Mouse (Mus musculus) embryonic facial prominence, embryonic 13.5 days (tissue): ENCODE measurements around the gene Clk2. TPM values are rescaled to one million over a fixed set of nuclear protein-coding genes. Genes with fewer than 3 reads are reported as not detected.

Experiments
- ATAC-seq: fragments of 200-750 bp; cut with Nextera tagmentation; 2 replicates; pipeline ENCODE4 v1.8.0; 2017; ENCODE audit warnings: low read depth; ENCODE audit not compliant: insufficient number of reproducible peaks, insufficient read depth, low FRiP score, low TSS enrichment
- H3K27ac ChIP-seq: fragments of 300-500 bp; sonication (generic); 2 replicates; pipeline ENCODE4 v1.5.1; 2015; ENCODE audit warnings: moderate library complexity, mild to moderate bottlenecking, inconsistent platforms
- H3K27me3 ChIP-seq: fragments of 300-500 bp; sonication (generic); 2 replicates; pipeline ENCODE4 v1.6.1; 2015; ENCODE audit warnings: mild to moderate bottlenecking, inconsistent platforms
- H3K36me3 ChIP-seq: fragments of 300-500 bp; sonication (generic); 2 replicates; pipeline ENCODE4 v1.6.1; 2015; ENCODE audit warnings: mild to moderate bottlenecking, inconsistent platforms
- H3K4me1 ChIP-seq: fragments of 300-500 bp; sonication (generic); 2 replicates; pipeline ENCODE4 v1.6.1; 2015; ENCODE audit warnings: inconsistent platforms
- H3K4me2 ChIP-seq: fragments of 300-500 bp; sonication (generic); 2 replicates; pipeline ENCODE4 v1.6.1; 2015; ENCODE audit warnings: moderate library complexity, mild to moderate bottlenecking, inconsistent platforms
- H3K4me3 ChIP-seq: fragments of 300-500 bp; sonication (generic); 2 replicates; pipeline ENCODE4 v1.5.1; 2015; ENCODE audit warnings: mild to moderate bottlenecking, inconsistent platforms
- H3K9ac ChIP-seq: fragments of 300-500 bp; sonication (generic); 2 replicates; pipeline ENCODE4 v1.6.1; 2015; ENCODE audit warnings: mild to moderate bottlenecking, inconsistent platforms
- H3K9me3 ChIP-seq: fragments of 300-500 bp; sonication (generic); 2 replicates; pipeline ENCODE4 v1.6.1; 2016; ENCODE audit warnings: inconsistent platforms
- WGBS: fragments of 180-500 bp; shearing (Covaris S2); methylation state at CpG from one replicate; pipeline ENCODE4 v1.1.7; 2015; ENCODE audit warnings: mixed read lengths; 5-methylcytosine and 5-hydroxymethylcytosine counted together
- polyA plus RNA-seq: library from polyadenylated mRNA; unstranded; fragments of >200 nt; fragmentation: Nextera tagmentation; extraction: Ambion mirVana; gene quantifications from 2 replicates; pipeline ENCODE4 v1.2.1, GENCODE M21; 2015

Clk2 gene
- polyA plus RNA-seq, 1 experiment from 2014 or later = 39.9 TPM

DNA sequence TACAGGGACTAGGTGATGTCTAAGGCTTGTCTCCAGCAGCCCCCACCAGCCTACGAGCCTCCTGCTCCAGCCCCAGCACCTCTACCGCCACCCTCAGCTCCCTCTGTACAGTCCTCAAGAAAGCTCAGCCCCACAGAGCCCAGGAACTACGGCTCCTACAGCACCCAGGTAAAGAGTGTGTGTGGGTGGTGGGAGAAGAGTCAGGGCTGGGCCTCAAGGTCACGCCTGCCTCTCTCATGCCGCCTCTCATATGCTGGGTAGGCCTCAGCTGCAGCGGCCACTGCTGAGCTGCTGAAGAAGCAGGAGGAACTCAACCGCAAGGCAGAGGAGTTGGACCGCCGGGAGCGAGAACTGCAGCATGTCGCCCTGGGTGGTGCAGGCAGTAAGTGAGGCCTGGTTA is 14.5 kb downstream of the Clk2 start:
- H3K4me1 ChIP-seq = peaks cover 32% of the 10 kb centered on the region
- H3K9me3 ChIP-seq = no peaks in the 10 kb centered on the region
- peak overlapping the region; percentile 83 for H3K4me2 ChIP-seq
- no peak for ATAC-seq
- WGBS = 91% methylated on average over 11 of the region's 11 CpGs
- peak overlapping the region; percentile 91 for H3K9ac ChIP-seq
- H3K4me3 ChIP-seq = no peak overlapping the region
- H3K36me3 ChIP-seq = peaks cover 65% of the 10 kb centered on the region
- no peak overlapping the region for H3K27ac ChIP-seq
- no peaks in the 10 kb centered on the region for H3K27me3 ChIP-seq

DNA sequence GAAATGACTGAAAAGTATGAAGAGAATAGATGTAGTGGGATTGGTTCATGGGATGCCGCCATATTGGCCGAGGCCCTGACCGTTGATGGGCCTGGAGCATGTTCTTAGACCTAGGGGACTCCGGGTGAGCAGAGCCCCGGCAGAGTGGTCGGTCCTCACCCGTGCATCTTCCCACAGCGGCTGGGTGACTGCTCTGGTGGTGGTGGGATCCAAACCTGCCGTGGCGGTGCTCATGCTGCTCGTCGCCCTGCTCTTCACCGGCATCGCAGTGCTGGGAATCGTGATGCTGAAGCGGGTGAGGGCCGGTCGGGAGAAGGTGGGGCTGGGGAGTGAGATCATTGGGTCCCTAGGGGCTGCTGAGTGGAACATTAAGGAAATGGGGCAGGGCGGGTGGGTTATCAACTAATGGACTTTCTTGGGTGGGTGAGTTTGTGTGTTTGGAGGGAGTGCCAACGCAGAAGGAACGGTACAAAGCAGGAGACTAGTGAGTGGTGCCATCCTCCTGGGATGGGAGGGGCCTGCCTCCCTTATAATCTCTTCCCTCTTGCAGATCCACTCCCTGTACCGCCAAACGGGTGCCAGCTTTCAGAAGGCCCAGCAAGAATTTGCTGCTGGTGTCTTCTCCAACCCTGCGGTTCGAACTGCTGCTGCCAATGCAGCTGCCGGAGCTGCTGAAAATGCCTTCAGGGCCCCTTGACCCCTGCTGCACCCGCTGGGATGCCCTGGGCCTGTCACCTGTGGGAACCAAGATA is 17.3 kb downstream of the Clk2 start:
- H3K4me2 ChIP-seq = no peak overlapping the region
- 92% methylated on average over 27 of the region's 27 CpGs for WGBS
- no peak overlapping the region for H3K9ac ChIP-seq
- 0 out of 2 replicates have a peak overlapping the region, but pooled peaks have one; percentile 2 for H3K27ac ChIP-seq
- H3K4me1 ChIP-seq = peaks cover 45% of the 10 kb centered on the region
- no peak overlapping the region for H3K4me3 ChIP-seq
- H3K27me3 ChIP-seq = no peaks in the 10 kb centered on the region
- no peak for ATAC-seq
- H3K36me3 ChIP-seq = peaks cover 46% of the 10 kb centered on the region
- no peaks in the 10 kb centered on the region for H3K9me3 ChIP-seq

- Histone ChIP-seq H3K27me3 (no peaks in the 10 kb centered on the region), H3K4me2 (peak overlapping the region; percentile 92), H3K36me3 (peaks cover 52% of the 10 kb centered on the region), H3K9me3 (no peaks in the 10 kb centered on the region), H3K9ac (peak overlapping the region; percentile 88), H3K27ac (peak overlapping the region; percentile 87; the same call in 1 of the 2 replicates), H3K4me3 (peak overlapping the region; percentile 69), H3K4me1 (peaks cover 47% of the 10 kb centered on the region)
- no peak for ATAC-seq
- WGBS = 48% methylated on average over 7 of the region's 7 CpGs
Measured at GRCm38 (mm10) chr3:89182531-89183057, 18.0 kb downstream of the Clk2 start.

DNA sequence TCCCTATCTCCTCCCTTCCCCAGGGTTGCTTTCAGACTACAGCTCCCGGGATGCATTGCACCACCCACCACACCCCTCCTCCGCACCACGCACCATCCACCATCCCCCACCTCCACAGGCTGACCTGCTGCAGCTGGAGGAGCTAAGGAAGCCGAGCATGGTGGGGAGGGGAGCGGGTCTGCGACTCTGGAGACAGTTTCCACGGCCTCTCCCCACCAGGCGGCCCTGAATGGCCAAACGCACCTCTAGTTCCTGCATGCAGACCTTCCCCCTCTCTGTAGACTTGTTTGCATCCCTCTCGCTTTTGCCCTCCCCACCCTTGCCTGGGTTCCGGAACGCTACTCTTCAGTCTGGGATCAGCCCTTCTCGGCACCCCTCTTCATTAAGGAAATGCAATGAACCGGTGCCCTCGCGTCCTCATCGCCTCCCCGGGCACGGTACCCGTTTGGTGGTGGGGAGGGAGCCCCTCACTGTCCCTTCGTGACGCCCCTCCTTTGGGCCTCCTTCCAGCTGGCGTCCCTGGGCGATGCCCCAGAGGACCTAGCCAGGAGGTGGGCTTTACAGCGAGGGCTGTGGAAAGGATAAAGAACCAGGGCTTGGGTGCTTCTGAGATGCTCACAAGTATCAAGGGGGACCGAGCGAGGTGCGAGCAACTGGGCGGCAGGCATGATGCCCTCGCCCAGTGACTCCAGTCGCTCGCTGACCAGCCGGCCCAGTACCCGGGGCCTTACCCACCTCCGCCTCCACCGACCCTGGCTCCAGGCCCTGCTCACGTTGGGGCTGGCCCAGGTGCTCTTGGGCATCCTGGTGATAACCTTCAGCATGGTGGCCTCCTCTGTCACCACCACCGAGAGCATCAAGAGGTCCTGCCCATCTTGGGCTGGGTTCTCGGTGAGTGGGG is 18.7 kb downstream of the Clk2 start, which contains the start of gene Fam189b:
Fam189b (plus strand) TSS at position 86 of the 901 bp plus-strand sequence.
- Histone ChIP-seq H3K9ac (peak within 1 kb of the TSS; percentile 88), H3K27ac (peak within 1 kb of the TSS; percentile 87), H3K9me3 (no peaks in the 10 kb centered on the region), H3K36me3 (peaks cover 60% of the 10 kb centered on the region), H3K27me3 (no peaks in the 10 kb centered on the region), H3K4me3 (peak within 1 kb of the TSS; percentile 69), H3K4me2 (peak within 1 kb of the TSS; percentile 92), H3K4me1 (peaks cover 45% of the 10 kb centered on the region)
- ATAC-seq = peak; percentile 87
- WGBS = 7% methylated on average over 39 of the region's 39 CpGs

GRCm38 (mm10) chr3:89183959-89184315 is 19.3 kb downstream of the Clk2 start:
- H3K4me2 ChIP-seq = peak overlapping the region; percentile 92
- WGBS = 80% methylated on average over 6 of the region's 6 CpGs
- no peaks in the 10 kb centered on the region for H3K27me3 ChIP-seq
- no peak overlapping the region for H3K27ac ChIP-seq
- ATAC-seq = no peak
- H3K9me3 ChIP-seq = no peaks in the 10 kb centered on the region
- peaks cover 39% of the 10 kb centered on the region for H3K4me1 ChIP-seq
- H3K9ac ChIP-seq = peak overlapping the region; percentile 88
- peaks cover 65% of the 10 kb centered on the region for H3K36me3 ChIP-seq
- peak overlapping the region; percentile 69 for H3K4me3 ChIP-seq

- 0 out of 2 replicates have a peak, but pooled peaks have one; percentile 3 for ATAC-seq
- Histone ChIP-seq H3K36me3 (peaks cover 39% of the 10 kb centered on the region), H3K4me2 (no peak overlapping the region), H3K27me3 (no peaks in the 10 kb centered on the region), H3K4me1 (peaks cover 32% of the 10 kb centered on the region), H3K9ac (no peak overlapping the region), H3K27ac (no peak overlapping the region), H3K4me3 (no peak overlapping the region), H3K9me3 (no peaks in the 10 kb centered on the region)
- WGBS = 39% methylated on average over 23 of the region's 23 CpGs
Measured at GRCm38 (mm10) chr3:89187197-89187596, 22.6 kb downstream of the Clk2 start.

DNA sequence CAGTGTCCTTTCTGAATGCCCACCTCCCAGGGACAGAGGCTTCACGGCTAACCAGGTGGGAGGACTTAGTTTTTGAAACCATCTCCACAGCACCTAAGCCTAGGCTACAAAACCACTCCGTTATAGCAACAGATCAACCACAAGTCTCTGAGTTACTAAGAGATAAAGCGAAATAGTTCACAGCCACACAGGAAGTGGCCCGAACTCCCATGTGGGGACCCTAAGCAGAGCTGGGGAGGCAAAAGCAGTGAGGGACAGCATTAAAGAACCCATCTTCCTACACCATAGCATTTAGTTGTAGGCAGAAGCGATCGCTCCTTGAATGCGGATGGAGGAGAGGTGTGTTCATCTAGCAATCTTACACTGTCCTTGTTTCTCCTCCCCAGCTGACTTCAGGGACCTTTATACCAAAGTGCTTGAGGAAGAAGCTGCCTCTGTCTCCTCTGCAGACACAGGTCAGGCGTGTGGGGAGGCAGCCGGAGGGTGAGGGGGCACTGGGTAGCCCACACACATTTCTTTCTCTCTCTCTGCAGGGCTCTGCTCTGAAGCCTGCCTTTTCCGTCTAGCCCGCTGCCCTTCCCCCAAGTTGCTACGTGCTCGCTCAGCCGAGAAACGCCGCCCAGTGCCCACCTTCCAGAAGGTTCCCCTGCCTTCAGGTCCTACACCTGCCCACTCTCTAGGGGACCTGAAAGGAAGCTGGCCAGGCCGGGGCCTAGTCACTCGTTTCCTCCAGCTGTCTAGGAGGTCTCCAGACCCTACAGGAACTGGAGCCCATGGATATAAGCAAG is 23.3 kb downstream of the Clk2 start:
- no peaks in the 10 kb centered on the region for H3K9me3 ChIP-seq
- no peak for ATAC-seq
- H3K4me2 ChIP-seq = no peak overlapping the region
- no peak overlapping the region for H3K9ac ChIP-seq
- H3K27me3 ChIP-seq = no peaks in the 10 kb centered on the region
- WGBS = 66% methylated on average over 18 of the region's 18 CpGs
- H3K36me3 ChIP-seq = peaks cover 33% of the 10 kb centered on the region
- H3K4me1 ChIP-seq = peaks cover 27% of the 10 kb centered on the region
- H3K4me3 ChIP-seq = no peak overlapping the region
- H3K27ac ChIP-seq = no peak overlapping the region

GRCm38 (mm10) chr3:89188478-89188875 is 23.9 kb downstream of the Clk2 start:
- no peak overlapping the region for H3K4me2 ChIP-seq
- no peaks in the 10 kb centered on the region for H3K27me3 ChIP-seq
- no peak overlapping the region for H3K9ac ChIP-seq
- peaks cover 26% of the 10 kb centered on the region for H3K4me1 ChIP-seq
- H3K27ac ChIP-seq = no peak overlapping the region
- no peak overlapping the region for H3K4me3 ChIP-seq
- H3K36me3 ChIP-seq = peaks cover 33% of the 10 kb centered on the region
- ATAC-seq = no peak
- 56% methylated on average over 12 of the region's 12 CpGs for WGBS
- no peaks in the 10 kb centered on the region for H3K9me3 ChIP-seq

GRCm38 (mm10) chr3:89190436-89190835 is 25.8 kb downstream of the Clk2 start:
- 81% methylated on average over 8 of the region's 8 CpGs for WGBS
- Histone ChIP-seq H3K4me2 (no peak overlapping the region), H3K4me3 (no peak overlapping the region), H3K27ac (no peak overlapping the region), H3K9me3 (no peaks in the 10 kb centered on the region), H3K27me3 (no peaks in the 10 kb centered on the region), H3K9ac (no peak overlapping the region), H3K4me1 (peaks cover 6% of the 10 kb centered on the region), H3K36me3 (peaks cover 33% of the 10 kb centered on the region)
- ATAC-seq = no peak

DNA sequence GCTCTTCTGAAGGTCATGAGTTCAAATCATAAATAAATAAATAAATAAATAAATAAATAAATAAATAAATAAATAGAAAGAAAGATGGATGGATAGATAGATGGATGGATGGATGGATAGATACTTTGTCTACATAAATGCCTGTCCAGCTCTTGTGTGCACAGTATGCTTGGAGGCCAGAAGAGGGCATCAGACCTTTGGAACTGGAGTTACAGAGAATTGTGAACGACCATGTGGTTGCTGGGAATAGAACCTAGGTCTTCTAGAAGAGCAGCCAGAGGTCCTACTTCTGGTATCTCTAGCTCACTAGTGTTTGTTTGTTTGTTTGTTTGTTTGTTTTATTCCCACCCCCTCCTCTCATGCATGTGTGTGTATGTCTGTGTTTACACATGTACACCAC is 28.8 kb downstream of the Clk2 start:
- H3K9ac ChIP-seq = no peak overlapping the region
- no peak overlapping the region for H3K4me2 ChIP-seq
- no peak overlapping the region for H3K4me3 ChIP-seq
- no peak for ATAC-seq
- H3K9me3 ChIP-seq = no peaks in the 10 kb centered on the region
- H3K27me3 ChIP-seq = no peaks in the 10 kb centered on the region
- WGBS = 57% methylated on average over 1 of the region's 1 CpGs
- peaks cover 13% of the 10 kb centered on the region for H3K36me3 ChIP-seq
- peaks cover 6% of the 10 kb centered on the region for H3K4me1 ChIP-seq
- H3K27ac ChIP-seq = no peak overlapping the region

GRCm38 (mm10) chr3:89193853-89194252 is 29.3 kb downstream of the Clk2 start:
- Histone ChIP-seq H3K36me3 (peaks cover 8% of the 10 kb centered on the region), H3K9ac (no peak overlapping the region), H3K4me1 (peaks cover 6% of the 10 kb centered on the region), H3K4me3 (no peak overlapping the region), H3K9me3 (no peaks in the 10 kb centered on the region), H3K4me2 (no peak overlapping the region), H3K27me3 (no peaks in the 10 kb centered on the region), H3K27ac (no peak overlapping the region)
- WGBS = 88% methylated on average over 2 of the region's 2 CpGs
- no peak for ATAC-seq
